Mouse (Mus musculus) MEL (cell line): ENCODE measurements around the gene Borcs5. TPM values are rescaled to one million over a fixed set of nuclear protein-coding genes. Genes with fewer than 3 reads are reported as not detected.
A peak's percentile ranks its signal among the peaks of the same experiment; 100 is the strongest.

Source experiments
- DNase-seq: peaks from one replicate; pipeline ENCODE4 v3.0.0; 2011; ENCODE audit warnings: low read depth, low spot score
- H3K27ac ChIP-seq: 2 replicates; pipeline ENCODE4 v1.5.1; 2012; ENCODE audit warnings: low read depth, mild to moderate bottlenecking, control low read depth, low read length, moderate library complexity; ENCODE audit not compliant: control insufficient read depth
- H3K27me3 ChIP-seq, 2 experiments: fragments of 150-350 bp in 1 of 2; sonication (generic) in 1 of 2; 2 replicates each; pipeline ENCODE4 v1.6.1; 2012; ENCODE audit warnings: low read length in 2 of 2, mild to moderate bottlenecking in 2 of 2, improper control_type of control experiment in 1 of 2, moderate library complexity in 1 of 2; ENCODE audit not compliant: insufficient read depth in 2 of 2, control insufficient read depth in 1 of 2
- H3K36me3 ChIP-seq, 2 experiments: 2 replicates each; pipeline ENCODE4 v1.6.1; 2012 to 2014; ENCODE audit warnings: low read length in 2 of 2, improper control_type of control experiment in 1 of 2, inconsistent platforms in 1 of 2, mild to moderate bottlenecking in 1 of 2; ENCODE audit not compliant: insufficient read depth in 2 of 2, control insufficient read depth in 1 of 2
- H3K4me1 ChIP-seq, 2 experiments: fragments of 150-350 bp in 1 of 2; sonication (generic) in 1 of 2; 2 replicates each; pipeline ENCODE4 v1.6.1; 2012; ENCODE audit warnings: low read length in 2 of 2, improper control_type of control experiment in 1 of 2, mild to moderate bottlenecking in 1 of 2; ENCODE audit not compliant: insufficient read depth in 2 of 2, control insufficient read depth in 1 of 2
- H3K4me3 ChIP-seq, 2 experiments: fragments of 150-350 bp in 1 of 2; sonication (generic) in 1 of 2; 2 replicates each; pipeline ENCODE4 v1.5.1; 2012; ENCODE audit warnings: low read depth in 2 of 2, low read length in 2 of 2, mild to moderate bottlenecking in 2 of 2, moderate library complexity in 2 of 2, control low read depth in 1 of 2, improper control_type of control experiment in 1 of 2; ENCODE audit not compliant: control insufficient read depth in 1 of 2, insufficient read depth in 1 of 2
- H3K79me2 ChIP-seq: 2 replicates; pipeline ENCODE4 v1.6.1; 2012; ENCODE audit warnings: mild to moderate bottlenecking, low read length, moderate library complexity; ENCODE audit not compliant: control insufficient read depth, poor library complexity, insufficient read depth
- H3K9ac ChIP-seq: 2 replicates; pipeline ENCODE4 v1.6.1; 2012; ENCODE audit warnings: low read depth, mild to moderate bottlenecking, control low read depth, low read length, moderate library complexity; ENCODE audit not compliant: control insufficient read depth, poor library complexity, severe bottlenecking
- H3K9me3 ChIP-seq: fragments of 150-350 bp; sonication (generic); replicated peaks from 2 replicates; pipeline ENCODE4 v1.6.1; 2012; ENCODE audit warnings: mild to moderate bottlenecking, low read length, improper control_type of control experiment, moderate library complexity; ENCODE audit not compliant: insufficient read depth
- BHLHE40 ChIP-seq: IDR thresholded peaks from 2 replicates; pipeline ENCODE4 v1.6.1; 2012; ENCODE audit warnings: low read depth, mild to moderate bottlenecking, inconsistent platforms, low read length, improper control_type of control experiment, borderline replicate concordance
- CHD2 ChIP-seq: IDR thresholded peaks from 2 replicates; pipeline ENCODE4 v1.6.1; 2011; ENCODE audit warnings: low read length, improper control_type of control experiment
- CTCF ChIP-seq, 3 experiments: IDR thresholded peaks in 2 of 3; conservative IDR thresholded peaks in 1 of 3; 2 replicates each; pipeline ENCODE4 v1.5.1; 2011 to 2012; ENCODE audit warnings: low read length in 3 of 3, low read depth in 2 of 3, mild to moderate bottlenecking in 2 of 3, improper control_type of control experiment in 1 of 3, inconsistent platforms in 1 of 3, mixed read lengths in 1 of 3, moderate library complexity in 1 of 3; ENCODE audit not compliant: control insufficient read depth in 1 of 3, insufficient read depth in 1 of 3, poor library complexity in 1 of 3, severe bottlenecking in 1 of 3
- ELF1 ChIP-seq: IDR thresholded peaks from 2 replicates; pipeline ENCODE4 v1.6.1; 2014; ENCODE audit warnings: low read depth, mild to moderate bottlenecking, inconsistent platforms, low read length, improper control_type of control experiment, moderate library complexity
- GABPA ChIP-seq: IDR thresholded peaks from 2 replicates; pipeline ENCODE4 v1.6.1; 2012; ENCODE audit warnings: low read depth, mild to moderate bottlenecking, inconsistent platforms, low read length, improper control_type of control experiment, moderate library complexity
- GATA1 ChIP-seq: IDR thresholded peaks from 2 replicates; pipeline ENCODE4 v1.6.1; 2011; ENCODE audit warnings: low read depth, low read length, improper control_type of control experiment
- HCFC1 ChIP-seq: IDR thresholded peaks from 2 replicates; pipeline ENCODE4 v1.6.1; 2012; ENCODE audit warnings: low read depth, mild to moderate bottlenecking, inconsistent platforms, low read length, improper control_type of control experiment, moderate library complexity
- JUND ChIP-seq: IDR thresholded peaks from 2 replicates; pipeline ENCODE4 v1.6.1; 2011; ENCODE audit warnings: low read depth, mild to moderate bottlenecking, improper control_type of control experiment, low read length
- MAFK ChIP-seq: IDR thresholded peaks from 2 replicates; pipeline ENCODE4 v1.6.1; 2011; ENCODE audit warnings: low read depth, mild to moderate bottlenecking, low read length, improper control_type of control experiment, borderline replicate concordance
- MAZ ChIP-seq: IDR thresholded peaks from 2 replicates; pipeline ENCODE4 v1.6.1; 2012; ENCODE audit warnings: low read depth, mild to moderate bottlenecking, inconsistent platforms, low read length, improper control_type of control experiment
- MXI1 ChIP-seq: IDR thresholded peaks from 2 replicates; pipeline ENCODE4 v1.6.1; 2011; ENCODE audit warnings: mild to moderate bottlenecking, low read depth, low read length, improper control_type of control experiment
- MYB ChIP-seq: IDR thresholded peaks from 2 replicates; pipeline ENCODE4 v1.6.1; 2011; ENCODE audit warnings: mild to moderate bottlenecking, low read depth, low read length, improper control_type of control experiment
- POLR2A ChIP-seq, 2 experiments: IDR thresholded peaks; 2 replicates each; pipeline ENCODE4 v1.6.1; 2011 to 2012; ENCODE audit warnings: low read length in 2 of 2, mild to moderate bottlenecking in 2 of 2, control low read depth in 1 of 2, improper control_type of control experiment in 1 of 2, low read depth in 1 of 2, moderate library complexity in 1 of 2; ENCODE audit not compliant: control insufficient read depth in 1 of 2, insufficient read depth in 1 of 2, poor library complexity in 1 of 2
- POLR2AphosphoS2 ChIP-seq: IDR thresholded peaks from 2 replicates; pipeline ENCODE4 v1.6.1; 2011; ENCODE audit warnings: low read length, improper control_type of control experiment
- RAD21 ChIP-seq: IDR thresholded peaks from 2 replicates; pipeline ENCODE4 v1.6.1; 2011; ENCODE audit warnings: mild to moderate bottlenecking, low read depth, low read length, improper control_type of control experiment
- RCOR1 ChIP-seq: IDR thresholded peaks from 2 replicates; pipeline ENCODE4 v1.6.1; 2012; ENCODE audit warnings: low read depth, mild to moderate bottlenecking, inconsistent platforms, low read length, improper control_type of control experiment
- SMC3 ChIP-seq: IDR thresholded peaks from 2 replicates; pipeline ENCODE4 v1.6.1; 2011; ENCODE audit warnings: low read depth, low read length, improper control_type of control experiment
- TBP ChIP-seq: IDR thresholded peaks from 2 replicates; pipeline ENCODE4 v1.8.0; 2011; ENCODE audit warnings: low read depth, low read length, improper control_type of control experiment
- TCF12 ChIP-seq: IDR thresholded peaks from 2 replicates; pipeline ENCODE4 v1.6.1; 2014; ENCODE audit warnings: low read depth, mild to moderate bottlenecking, inconsistent platforms, low read length, improper control_type of control experiment, moderate library complexity
- UBTF ChIP-seq: IDR thresholded peaks from 2 replicates; pipeline ENCODE4 v1.6.1; 2012; ENCODE audit warnings: low read depth, mild to moderate bottlenecking, inconsistent platforms, low read length, improper control_type of control experiment, moderate library complexity, borderline replicate concordance; ENCODE audit not compliant: insufficient read depth
- polyA plus RNA-seq, 2 experiments: library from polyadenylated mRNA; stranded (reverse) in 1 of 2; unstranded in 1 of 2; fragments of >175 nt in 1 of 2; fragments of >200 nt in 1 of 2; gene quantifications; 2 replicates each; pipeline versions ENCODE4 v1.2.1 to v1.2.4; 2012; ENCODE audit warnings: low replicate concordance in 2 of 2, low read depth in 1 of 2; ENCODE audit not compliant: insufficient read length in 2 of 2, insufficient read depth in 1 of 2, missing spikeins in 1 of 2
- total RNA-seq: library from RNA; depleted of rRNA; stranded (reverse); fragments of 300-350 nt; gene quantifications from 2 replicates; pipeline ENCODE4 v1.2.3, GENCODE M21; 2012

Borcs5 gene
- total and polyA plus RNA-seq, 3 experiments: 7.7 to 13.0 TPM; not detected in 1

DNA sequence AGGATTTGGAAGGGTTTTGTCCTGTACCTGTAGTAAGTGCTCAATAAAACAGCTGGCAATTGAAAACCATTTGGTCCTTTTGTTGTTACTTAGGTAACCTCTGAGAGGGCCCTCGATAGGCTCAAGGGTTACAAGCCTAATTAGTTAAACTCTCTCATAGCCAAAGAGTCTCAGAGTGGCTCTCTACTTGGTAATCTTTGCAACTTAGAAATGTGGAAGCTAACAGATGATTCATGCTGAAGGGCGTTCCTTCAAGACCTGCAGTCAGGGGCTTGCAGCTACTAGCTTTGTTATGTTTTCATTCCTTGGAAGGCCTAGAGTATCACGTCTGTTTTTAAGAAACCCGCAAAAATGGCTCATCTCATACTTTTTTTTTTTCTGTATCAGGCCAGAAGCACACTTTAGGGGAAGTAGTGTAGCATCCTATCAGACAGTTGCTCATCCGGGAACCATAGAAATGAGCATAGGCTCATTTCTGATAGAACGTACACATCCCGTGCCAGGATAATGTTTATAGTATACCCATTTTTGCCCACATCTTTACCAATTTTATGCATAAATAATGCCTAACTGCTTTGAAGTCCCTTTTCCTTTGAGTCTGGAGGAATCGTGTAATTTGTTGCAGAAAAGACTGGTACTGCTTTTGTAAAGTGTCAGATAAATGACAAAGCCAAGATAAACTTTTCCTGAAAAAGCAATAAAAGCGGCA, 2.6 kb downstream of the Borcs5 start (continued):
- no peak for TF ChIP-seq RAD21
- no peak for TF ChIP-seq MAFK
- TF ChIP-seq JUND: no peak
- TF ChIP-seq GABPA: no peak
- TF ChIP-seq CHD2: no peak
- TF ChIP-seq POLR2AphosphoS2: no peak
- TF ChIP-seq UBTF: no peak
- TF ChIP-seq HCFC1: peak; percentile 61; the same call in 1 of the 2 replicates
- TF ChIP-seq, all 39 proteins: peak for 12

DNA sequence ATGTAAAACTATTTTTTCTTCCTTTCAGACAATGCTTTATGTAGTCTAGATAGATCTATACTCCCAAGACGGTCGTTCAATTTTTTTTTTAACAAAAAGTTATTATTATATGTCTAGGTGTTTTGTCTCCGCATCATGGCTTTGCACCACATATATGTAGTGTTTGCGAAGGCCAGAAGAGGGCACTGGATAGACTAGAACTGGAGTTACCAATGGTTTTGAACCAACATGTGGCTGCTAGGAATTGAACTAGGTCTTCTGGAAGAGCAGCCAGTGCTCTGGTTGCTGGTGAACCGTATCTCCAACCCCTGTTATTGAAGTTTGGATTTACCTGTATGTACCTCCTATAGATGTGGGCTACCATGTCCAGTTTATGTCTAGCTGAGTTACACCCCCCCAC, 4.0 kb downstream of the Borcs5 start:
- peak; percentile 26 for DNase-seq
- no peak overlapping the region for H3K27ac ChIP-seq
- H3K4me1 ChIP-seq: peaks cover 2 to 12% of the 10 kb centered on the region in 2 experiments; a peak in 3 of 4 replicates
- peaks cover 0 to 13% of the 10 kb centered on the region in 2 experiments; a peak in 2 of 4 replicates for H3K36me3 ChIP-seq
- no peaks in the 10 kb centered on the region for H3K9me3 ChIP-seq
- H3K4me3 ChIP-seq: no peak overlapping the region
- H3K27me3 ChIP-seq: no peaks in the 10 kb centered on the region
- peaks cover 6% of the 10 kb centered on the region; the same call in 1 of the 2 replicates for H3K79me2 ChIP-seq
- TF ChIP-seq RAD21 (peak; percentile 2), SMC3 (peak; percentile 30; the same call in 1 of the 2 replicates), CTCF (IDR thresholded peaks at IDR 0.05 in 2 of 3, conservative IDR thresholded peaks at IDR 0.05 in 1 of 3; ENCODE audit: control insufficient read depth in 1 of 3, insufficient read depth in 1 of 3, low read depth in 2 of 3, low read length in 3 of 3, poor library complexity in 1 of 3, severe bottlenecking in 1 of 3) (peak in 1 of 3 experiments; percentile 11; a peak in 1 of 6 replicates), RCOR1 (no peak), MAZ (no peak), POLR2AphosphoS2 (no peak), TCF12 (no peak), UBTF (no peak)
- no peak overlapping the region for H3K9ac ChIP-seq

DNA sequence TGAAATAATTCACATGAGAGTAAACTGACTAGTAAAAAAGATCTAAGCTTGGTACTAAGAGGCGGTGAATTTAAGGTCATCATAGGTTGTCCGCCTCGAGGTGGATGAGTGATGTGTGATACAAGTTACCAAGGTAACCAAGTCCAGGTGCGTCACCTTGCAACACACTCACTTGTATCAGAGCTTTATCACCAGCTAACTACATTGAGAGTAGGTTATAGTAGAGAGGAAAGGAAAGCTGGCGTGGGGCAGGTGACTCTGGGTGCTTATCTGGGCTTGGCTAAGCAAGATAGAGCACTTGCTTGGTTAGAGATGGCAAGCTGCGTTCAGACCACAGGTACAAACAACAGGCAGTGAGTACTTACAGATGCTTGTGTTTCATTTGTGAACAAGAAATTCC, 7.5 kb downstream of the Borcs5 start:
- Histone ChIP-seq H3K9ac (no peak overlapping the region), H3K79me2 (no peaks in the 10 kb centered on the region), H3K4me3 (no peak overlapping the region), H3K36me3 (peaks cover 0 to 11% of the 10 kb centered on the region in 2 experiments; a peak in 2 of 4 replicates), H3K27ac (no peak overlapping the region), H3K9me3 (no peaks in the 10 kb centered on the region), H3K4me1 (peaks cover 2 to 12% of the 10 kb centered on the region in 2 experiments; a peak in 3 of 4 replicates), H3K27me3 (no peaks in the 10 kb centered on the region)
- no peak for DNase-seq
- TF ChIP-seq GATA1 (0 out of 2 replicates have a peak, but pooled peaks have one; percentile 3), GABPA (no peak), MXI1 (no peak), RAD21 (no peak), SMC3 (no peak), TBP (no peak), MYB (no peak), MAFK (no peak), POLR2A (IDR thresholded peaks at IDR 0.05; ENCODE audit: control insufficient read depth in 1 of 2, insufficient read depth in 1 of 2, low read depth in 1 of 2, low read length in 2 of 2, poor library complexity in 1 of 2) (no peak), MAZ (no peak), TCF12 (no peak), BHLHE40 (0 out of 2 replicates have a peak, but pooled peaks have one; percentile 53), ELF1 (no peak)
